Mouse (Mus musculus) midbrain, postnatal 0 days (tissue): ENCODE data around the gene Tctex1d1. TPM values are rescaled to one million over a fixed set of nuclear protein-coding genes. Genes with fewer than 3 reads are reported as not detected.

Source experiments
- ATAC-seq: fragments of 200-750 bp; cut with Nextera tagmentation; 2 replicates; pipeline ENCODE4 v1.8.0; 2017; ENCODE audit warnings: moderate number of reproducible peaks, mild to moderate bottlenecking, moderate TSS enrichment, moderate library complexity; ENCODE audit not compliant: low FRiP score
- DNase-seq: peaks from one replicate; pipeline ENCODE4 v3.0.0-alpha.2; 2015; ENCODE audit warnings: low spot score
- H3K27ac ChIP-seq: fragments of 300-500 bp; sonication (generic); 2 replicates; pipeline ENCODE4 v1.5.1; 2014; ENCODE audit warnings: low read depth, mild to moderate bottlenecking, low read length, mixed read lengths
- H3K27me3 ChIP-seq: fragments of 300-500 bp; sonication (generic); 2 replicates; pipeline ENCODE4 v1.6.1; 2014; ENCODE audit warnings: low read length, control low read depth, mixed read lengths; ENCODE audit not compliant: insufficient read depth
- H3K36me3 ChIP-seq: fragments of 300-500 bp; sonication (generic); 2 replicates; pipeline ENCODE4 v1.6.1; 2014; ENCODE audit warnings: low read length, control low read depth, mixed read lengths; ENCODE audit not compliant: insufficient read depth
- H3K4me1 ChIP-seq: fragments of 300-500 bp; sonication (generic); 2 replicates; pipeline ENCODE4 v1.6.1; 2014; ENCODE audit warnings: mild to moderate bottlenecking, control low read depth, antibody characterized with exemption, low read length, mixed read lengths; ENCODE audit not compliant: insufficient read depth
- H3K4me2 ChIP-seq: fragments of 300-500 bp; sonication (generic); 2 replicates; pipeline ENCODE4 v1.6.1; 2014; ENCODE audit warnings: low read depth, mild to moderate bottlenecking, low read length, mixed read lengths; ENCODE audit not compliant: poor library complexity, severe bottlenecking
- H3K4me3 ChIP-seq: fragments of 300-500 bp; sonication (generic); 2 replicates; pipeline ENCODE4 v1.5.1; 2014; ENCODE audit warnings: low read depth, mild to moderate bottlenecking, low read length, moderate library complexity
- H3K9ac ChIP-seq: fragments of 300-500 bp; sonication (generic); replicated peaks from 2 replicates; pipeline ENCODE4 v1.6.1; 2014; ENCODE audit warnings: mild to moderate bottlenecking, low read length, moderate library complexity, mixed read lengths; ENCODE audit not compliant: poor library complexity, severe bottlenecking
- H3K9me3 ChIP-seq: fragments of 300-500 bp; sonication (generic); 2 replicates; pipeline ENCODE4 v1.6.1; 2016; ENCODE audit warnings: low read length, control low read depth
- CTCF ChIP-seq: IDR thresholded peaks from 2 replicates; pipeline ENCODE4 v1.5.1; 2016; ENCODE audit warnings: antibody characterized with exemption, mild to moderate bottlenecking
- WGBS: fragments of 180-500 bp; shearing (Covaris S2); extraction: QIAGEN DNeasy Blood & Tissue Kit; methylation state at CpG from one replicate; pipeline ENCODE4 v1.1.7; 2014; 5-methylcytosine and 5-hydroxymethylcytosine counted together
- polyA plus RNA-seq: library from polyadenylated mRNA; unstranded; fragments of >200 nt; fragmentation: Nextera tagmentation; extraction: Ambion mirVana; gene quantifications from 2 replicates; pipeline ENCODE4 v1.2.1, GENCODE M21; 2015
- total RNA-seq: library from RNA; depleted of rRNA; stranded (reverse); fragments of >200 nt; gene quantifications from 2 replicates; pipeline ENCODE4 v1.2.3, GENCODE M21; 2014

The Tctex1d1 gene
- total and polyA plus RNA-seq, 2 experiments from 2014 or later, result 2.0 to 5.9 TPM

DNA sequence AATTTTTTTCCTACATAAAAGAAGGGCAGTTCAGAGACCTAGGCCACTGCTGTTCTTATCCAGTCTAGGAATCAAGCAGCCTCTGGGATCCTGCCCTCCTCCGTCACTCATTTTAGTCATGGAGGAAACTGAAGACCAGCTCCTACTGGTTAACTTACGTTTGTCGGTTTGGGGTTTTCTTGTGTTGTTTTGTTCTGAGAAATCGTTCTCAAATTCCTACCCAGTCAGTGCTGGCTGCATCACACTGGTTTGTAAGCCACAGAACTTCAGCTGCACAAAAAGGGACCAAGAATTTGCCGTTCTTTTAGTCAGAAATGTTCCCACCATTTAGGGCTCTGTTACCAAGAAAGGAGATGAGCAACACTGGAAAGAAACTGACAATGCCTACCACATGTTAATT, 11.0 kb downstream of the Tctex1d1 start:
- DNase-seq (no peak), ATAC-seq (no peak)
- Histone ChIP-seq H3K4me1 (no peaks in the 10 kb centered on the region), H3K36me3 (no peaks in the 10 kb centered on the region), H3K4me2 (no peak overlapping the region), H3K27me3 (no peaks in the 10 kb centered on the region), H3K9me3 (no peaks in the 10 kb centered on the region), H3K9ac (no peak overlapping the region), H3K27ac (no peak overlapping the region), H3K4me3 (no peak overlapping the region)
- TF ChIP-seq CTCF, result no peak
- WGBS, result 79% methylated on average over 5 of the region's 5 CpGs

DNA sequence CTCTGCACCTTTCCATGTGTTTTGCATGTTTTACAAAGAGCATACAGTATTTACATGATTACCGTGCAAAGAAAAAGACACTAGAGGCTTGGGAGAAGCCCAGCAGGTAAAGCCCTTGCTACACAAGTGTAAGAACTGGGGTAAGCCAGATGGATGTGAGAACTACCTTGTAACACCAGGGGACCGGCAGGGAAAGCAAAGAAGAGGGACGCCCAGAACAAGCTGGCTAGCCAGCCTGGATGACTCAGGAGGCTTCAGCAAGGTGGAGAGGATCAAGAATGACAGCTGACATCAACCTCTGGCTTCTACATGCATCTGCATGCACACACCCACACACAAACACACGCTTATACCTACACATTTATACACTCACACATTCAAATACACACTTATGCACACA, 11.6 kb downstream of the Tctex1d1 start:
- Histone ChIP-seq H3K4me3 (no peak overlapping the region), H3K4me1 (no peaks in the 10 kb centered on the region), H3K36me3 (no peaks in the 10 kb centered on the region), H3K4me2 (no peak overlapping the region), H3K9me3 (no peaks in the 10 kb centered on the region), H3K9ac (no peak overlapping the region), H3K27ac (no peak overlapping the region), H3K27me3 (no peaks in the 10 kb centered on the region)
- 77% methylated on average over 4 of the region's 4 CpGs for WGBS
- no peak for TF ChIP-seq CTCF
- DNase-seq (no peak), ATAC-seq (no peak)

DNA sequence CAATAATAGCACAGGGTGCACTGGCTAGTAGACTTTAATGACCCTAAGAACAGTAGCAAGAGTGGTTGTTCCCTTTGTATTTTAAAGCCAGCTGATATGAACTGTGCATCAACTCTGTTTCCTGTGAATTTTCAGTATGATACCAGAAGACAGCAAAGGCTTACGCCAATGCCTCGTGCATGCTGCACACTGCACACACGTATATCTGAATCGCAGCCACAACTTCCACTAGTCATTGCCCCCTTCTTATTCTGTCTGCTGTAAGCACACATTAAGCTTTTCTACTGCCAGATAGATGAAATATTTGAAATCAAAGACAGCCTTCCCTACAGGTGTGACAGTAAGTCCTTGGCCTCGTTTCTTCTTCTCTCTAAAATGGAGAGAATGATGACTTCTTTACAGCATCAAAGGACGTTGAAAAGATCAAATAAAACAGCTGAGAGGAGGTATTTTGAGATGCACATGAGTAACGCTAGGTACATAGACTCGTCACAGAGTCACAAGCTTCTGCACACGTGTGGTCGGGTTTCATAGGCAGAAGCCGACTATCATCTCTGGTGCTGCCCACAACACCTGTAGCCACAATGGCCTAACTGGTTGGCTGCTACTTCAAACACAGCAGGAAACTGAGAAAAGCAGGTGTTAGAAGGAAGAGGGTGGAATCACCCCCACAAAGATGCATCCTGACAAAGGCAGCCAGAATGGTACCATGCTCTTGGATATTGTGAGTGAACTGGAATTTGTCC, 12.4 kb downstream of the Tctex1d1 start:
- ATAC-seq (no peak), DNase-seq (no peak)
- 78% methylated on average over 11 of the region's 11 CpGs for WGBS
- no peaks in the 10 kb centered on the region for H3K9me3 ChIP-seq
- no peak overlapping the region for H3K9ac ChIP-seq
- no peak for TF ChIP-seq CTCF
- no peak overlapping the region for H3K4me2 ChIP-seq
- no peaks in the 10 kb centered on the region for H3K36me3 ChIP-seq
- no peak overlapping the region for H3K4me3 ChIP-seq
- H3K27ac ChIP-seq, result no peak overlapping the region
- H3K27me3 ChIP-seq, result no peaks in the 10 kb centered on the region
- no peaks in the 10 kb centered on the region for H3K4me1 ChIP-seq

DNA sequence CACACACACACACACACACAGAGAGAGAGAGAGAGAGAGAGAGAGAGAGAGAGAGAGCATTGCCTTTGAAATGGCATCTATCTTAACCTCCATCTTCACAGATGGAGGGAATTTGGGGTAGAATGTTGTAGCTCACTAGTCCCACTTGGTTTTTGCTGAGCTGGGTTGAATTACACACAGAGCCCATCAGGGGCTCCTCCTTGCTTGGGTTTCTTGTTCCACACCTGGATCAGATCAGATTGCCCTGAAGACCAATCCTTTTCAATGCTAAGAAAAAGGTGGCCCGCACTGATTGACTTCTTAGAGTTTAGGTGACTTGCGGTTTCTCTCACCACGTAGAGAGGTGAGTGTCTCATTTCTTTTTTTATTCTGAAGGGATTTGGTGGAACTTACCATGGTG, 13.3 kb downstream of the Tctex1d1 start:
- Histone ChIP-seq H3K27ac (no peak overlapping the region), H3K9ac (no peak overlapping the region), H3K4me3 (no peak overlapping the region), H3K4me2 (no peak overlapping the region), H3K36me3 (no peaks in the 10 kb centered on the region), H3K9me3 (no peaks in the 10 kb centered on the region), H3K27me3 (no peaks in the 10 kb centered on the region), H3K4me1 (no peaks in the 10 kb centered on the region)
- DNase-seq, result no peak
- no peak for TF ChIP-seq CTCF
- ATAC-seq, result no peak
- WGBS, result 74% methylated on average over 3 of the region's 3 CpGs

DNA sequence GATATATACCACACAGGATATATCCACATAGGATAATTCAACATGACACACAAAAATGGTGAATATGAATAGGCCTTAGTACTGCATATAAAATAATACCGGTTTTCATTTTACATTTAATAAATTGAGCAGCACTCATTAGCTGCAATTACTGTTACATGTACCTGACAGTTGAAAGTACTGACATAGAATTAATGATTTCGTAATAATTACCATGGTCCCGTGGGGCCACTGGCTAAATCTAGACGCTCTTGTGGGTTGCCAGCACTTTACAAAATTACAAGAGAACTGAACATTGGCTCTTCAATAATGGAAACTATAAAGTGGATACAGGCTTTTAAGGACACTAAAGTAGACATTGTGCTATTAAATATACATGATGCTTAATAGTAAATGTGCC, 26.3 kb downstream of the Tctex1d1 start:
- ATAC-seq, result no peak
- Histone ChIP-seq H3K4me2 (no peak overlapping the region), H3K4me1 (no peaks in the 10 kb centered on the region), H3K4me3 (no peak overlapping the region), H3K9ac (no peak overlapping the region), H3K27ac (no peak overlapping the region), H3K27me3 (no peaks in the 10 kb centered on the region), H3K9me3 (no peaks in the 10 kb centered on the region), H3K36me3 (no peaks in the 10 kb centered on the region)
- 66% methylated on average over 4 of the region's 4 CpGs for WGBS
- TF ChIP-seq CTCF, result no peak
- DNase-seq, result no peak

DNA sequence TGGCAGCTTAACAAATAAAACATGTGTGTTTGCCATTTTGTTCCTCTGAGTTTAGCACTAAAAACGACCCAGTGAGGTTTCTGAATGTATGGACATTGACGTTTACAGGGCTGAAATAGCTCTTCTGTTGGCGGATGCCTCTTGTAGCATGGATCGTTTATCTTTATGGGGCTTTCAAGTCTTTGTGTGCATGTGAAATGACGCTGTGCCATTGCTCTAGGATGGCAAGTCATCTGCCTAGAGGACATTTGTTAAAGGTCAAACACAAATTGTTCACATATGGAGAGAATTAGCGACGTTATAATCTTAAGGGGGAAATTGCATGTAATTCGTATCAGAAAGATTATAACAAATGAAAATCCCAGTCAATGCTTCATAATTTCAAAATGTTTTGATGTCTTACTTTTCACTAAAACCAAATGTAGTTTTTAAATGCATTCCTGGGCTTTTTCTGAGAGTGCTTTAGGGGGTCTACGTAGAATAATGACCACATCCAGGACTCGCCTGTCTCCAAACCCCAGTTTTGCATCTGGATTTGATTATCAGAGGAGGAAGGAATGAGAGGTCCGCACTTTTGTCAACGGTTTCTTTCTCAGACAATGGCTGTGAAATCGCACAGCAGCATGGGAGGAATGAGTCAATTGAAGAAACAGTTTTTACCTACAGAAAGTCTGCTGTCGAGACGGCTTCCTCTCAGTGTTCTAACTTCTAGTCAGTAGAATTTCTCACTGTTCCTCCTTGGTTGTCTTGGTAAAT, 27.0 kb downstream of the Tctex1d1 start:
- H3K36me3 ChIP-seq, result no peaks in the 10 kb centered on the region
- H3K4me3 ChIP-seq, result no peak overlapping the region
- no peak for TF ChIP-seq CTCF
- DNase-seq, result no peak
- no peak overlapping the region for H3K27ac ChIP-seq
- H3K4me1 ChIP-seq, result no peaks in the 10 kb centered on the region
- no peaks in the 10 kb centered on the region for H3K9me3 ChIP-seq
- no peak overlapping the region for H3K9ac ChIP-seq
- H3K4me2 ChIP-seq, result no peak overlapping the region
- WGBS, result 62% methylated on average over 15 of the region's 15 CpGs
- H3K27me3 ChIP-seq, result no peaks in the 10 kb centered on the region
- no peak for ATAC-seq
